Mouse (Mus musculus) small intestine, adult 2 months (tissue): ENCODE data around the gene Cd70.

Experiments used
- CTCF ChIP-seq: fragments of 200-500 bp; IDR thresholded peaks from 2 replicates; pipeline ENCODE4 v1.5.1; 2012; ENCODE audit warnings: low read depth, mild to moderate bottlenecking, control low read depth, inconsistent platforms, low read length, moderate library complexity, mixed read lengths; ENCODE audit not compliant: insufficient replicate concordance, insufficient read length; ENCODE audit errors: extremely low read depth
- POLR2A ChIP-seq: fragments of 200-500 bp; IDR thresholded peaks from 2 replicates; pipeline ENCODE4 v1.6.1; 2012; ENCODE audit warnings: low read depth, mild to moderate bottlenecking, control low read depth, inconsistent platforms, low read length, moderate library complexity

- no peak for TF ChIP-seq CTCF
- TF ChIP-seq POLR2A: no peak
Measured at GRCm38 (mm10) chr17:57145115-57145514, 4.5 kb downstream of the Cd70 start.
